Mouse (Mus musculus) lung, adult 2 months (tissue): ENCODE measurements around the gene Polg. TPM values are rescaled to one million over a fixed set of nuclear protein-coding genes. Genes with fewer than 3 reads are reported as not detected.

Experiments used
- DNase-seq: peaks from one replicate; pipeline ENCODE4 v3.0.0; 2022
- H3K4me1 ChIP-seq: fragments of 200-500 bp; 2 replicates; pipeline ENCODE4 v1.6.1; 2011; ENCODE audit warnings: low read length; ENCODE audit not compliant: control insufficient read depth, insufficient read depth
- H3K4me3 ChIP-seq: fragments of 200-500 bp; replicated peaks from 2 replicates; pipeline ENCODE3; 2011; ENCODE audit warnings: low read depth, mild to moderate bottlenecking, control low read depth, low read length; ENCODE audit errors: extremely low read depth
- CTCF ChIP-seq: fragments of 200-500 bp; IDR thresholded peaks from 2 replicates; pipeline ENCODE4 v1.5.1; 2011; ENCODE audit warnings: mild to moderate bottlenecking, low read length, control low read depth; ENCODE audit not compliant: insufficient read depth
- POLR2A ChIP-seq: fragments of 200-500 bp; IDR thresholded peaks from 2 replicates; pipeline ENCODE4 v1.6.1; 2011; ENCODE audit warnings: low read depth, mild to moderate bottlenecking, control low read depth, low read length, borderline replicate concordance; ENCODE audit errors: extremely low read depth
- WGBS: fragments of 180-500 bp; shearing (Covaris S2); methylation state at CpG from one replicate; pipeline ENCODE4 v1.1.7; 2018; 5-methylcytosine and 5-hydroxymethylcytosine counted together
- polyA plus RNA-seq: library from polyadenylated mRNA; depleted of rRNA; stranded (reverse); fragments of >200 nt; gene quantifications from 2 replicates; pipeline ENCODE4 v1.2.3, GENCODE M21; 2012; rRNA removed

The Polg gene
- 57.5 and 61.4 TPM in 2 replicates for polyA plus RNA-seq

DNA sequence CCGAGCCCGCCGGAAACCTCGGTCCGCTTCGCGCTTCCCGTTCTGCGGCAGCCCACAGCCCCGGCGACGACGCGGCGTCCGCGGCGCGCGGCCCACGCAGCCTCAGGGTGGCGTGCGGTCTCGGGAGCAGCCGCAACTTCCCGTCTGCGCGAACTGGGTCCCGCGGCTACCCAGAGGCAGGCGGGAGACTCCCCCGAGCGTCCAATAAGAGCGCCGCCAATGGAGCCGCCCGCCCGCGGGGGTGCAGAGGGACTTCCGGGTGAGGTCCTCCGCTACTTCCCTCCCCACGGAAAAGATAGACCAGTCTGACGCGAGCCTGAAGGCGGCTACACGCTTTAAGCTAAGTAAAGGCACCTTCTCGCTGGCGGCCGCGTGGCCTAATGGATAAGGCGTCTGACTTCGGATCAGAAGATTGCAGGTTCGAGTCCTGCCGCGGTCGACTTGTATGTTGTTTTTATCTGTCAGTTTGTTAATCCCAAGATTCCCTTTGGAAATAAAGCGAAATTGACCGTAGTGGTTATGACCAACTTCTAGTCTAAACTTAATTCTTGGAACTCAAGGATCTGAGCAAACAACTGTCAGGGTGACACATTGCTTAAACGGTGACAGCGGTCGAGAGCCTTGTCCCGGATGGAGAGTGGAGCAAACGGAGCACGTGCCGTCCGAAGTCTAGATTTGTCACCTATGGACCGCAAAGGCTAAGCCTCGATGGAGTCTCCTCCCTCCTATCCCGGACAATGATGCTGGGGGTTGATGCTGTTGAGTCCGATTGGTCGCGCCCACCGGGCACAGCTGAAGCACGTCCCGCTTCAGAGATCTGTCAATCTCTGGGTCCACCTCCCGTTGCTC, at the start of gene Polg:
Gene Polg, minus strand, starts transcription at position 310 of the 849 bp plus-strand sequence.
- H3K4me3 ChIP-seq = peak within 1 kb of the TSS; percentile 86
- under 1% methylated on average over 76 of the region's 76 CpGs for WGBS
- DNase-seq = peak; percentile 99
- TF ChIP-seq POLR2A = peak; percentile 78; the same call in 1 of the 2 replicates
- no peak for TF ChIP-seq CTCF
- peaks cover 4% of the 10 kb centered on the region; the same call in 1 of the 2 replicates for H3K4me1 ChIP-seq

DNA sequence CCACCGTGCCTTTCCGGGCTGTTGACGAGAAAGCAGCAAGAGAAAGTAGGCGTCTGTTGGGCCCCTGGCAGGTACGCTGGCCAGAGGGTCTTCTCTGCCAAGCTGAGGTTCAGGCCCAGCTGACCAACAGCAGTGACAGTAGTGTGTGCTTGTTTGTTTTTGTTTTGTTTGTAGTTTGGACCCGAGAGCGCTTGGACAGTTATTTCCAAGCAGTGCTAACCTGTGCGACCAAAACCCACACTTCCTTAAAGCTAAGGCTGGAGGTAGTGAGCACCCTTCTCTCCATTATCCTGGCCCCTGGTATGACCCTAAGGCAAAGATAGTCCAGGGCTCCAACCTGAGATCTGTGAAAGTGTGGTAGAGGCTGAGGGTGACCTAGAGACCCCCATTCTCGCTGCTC, 49.7 kb upstream of the Polg start:
- DNase-seq = no peak
- 49% methylated on average over 9 of the region's 9 CpGs for WGBS
- no peaks in the 10 kb centered on the region for H3K4me1 ChIP-seq
- no peak overlapping the region for H3K4me3 ChIP-seq
- TF ChIP-seq CTCF (no peak), POLR2A (no peak)

DNA sequence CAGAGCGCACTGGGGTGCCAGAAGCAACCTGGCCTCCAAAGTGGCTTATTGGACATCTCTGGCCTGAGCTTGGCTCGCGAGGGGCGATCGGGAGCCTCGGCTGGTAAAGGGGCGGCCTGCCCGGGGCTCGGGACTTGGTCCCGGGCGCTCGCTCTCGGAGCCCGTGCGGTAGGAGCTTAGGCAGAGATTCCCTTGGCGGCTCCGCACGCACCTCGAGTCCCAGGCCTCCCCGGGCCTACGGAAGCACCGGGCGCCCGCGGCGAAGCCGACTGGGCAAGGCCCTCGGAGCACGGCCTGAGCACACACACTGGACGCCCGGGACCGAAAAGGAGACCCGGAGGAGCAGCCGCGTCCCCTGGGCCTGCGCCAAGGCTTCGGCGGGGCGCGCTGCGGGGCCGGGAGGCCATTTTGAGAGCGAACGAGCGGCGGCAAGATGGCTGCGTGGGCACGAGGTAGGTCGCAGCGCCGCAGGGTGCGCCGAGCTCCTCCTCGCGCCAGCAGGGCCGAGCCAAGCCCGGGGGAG, 49.1 kb upstream of the Polg start:
- H3K4me3 ChIP-seq = no peak overlapping the region

DNA sequence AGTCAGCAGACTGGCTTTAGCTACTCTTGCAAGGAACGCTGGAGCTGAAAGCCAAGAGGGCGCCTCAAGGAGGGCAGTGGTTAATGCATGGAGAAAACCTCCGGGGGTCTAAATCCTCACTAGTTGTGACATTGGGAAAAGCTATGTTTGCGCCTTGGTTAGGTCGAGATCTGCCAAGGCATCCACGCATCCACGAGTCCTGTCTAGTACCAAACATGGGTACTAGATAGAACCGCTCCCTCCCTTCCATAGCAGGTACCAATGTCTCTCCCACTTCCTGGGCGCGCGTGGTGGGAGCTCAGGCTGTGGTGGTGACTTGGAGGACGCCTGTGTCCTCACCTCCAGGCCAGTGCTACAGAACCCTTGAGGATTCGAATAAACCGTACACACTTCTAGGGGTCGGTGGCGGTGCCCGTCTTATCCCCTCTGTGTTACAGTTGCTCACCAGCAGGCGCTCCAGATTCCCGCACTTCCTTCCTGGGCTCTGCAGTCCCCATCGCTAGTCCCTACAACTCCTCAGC, 48.3 kb upstream of the Polg start:
- H3K4me3 ChIP-seq = no peak overlapping the region
- no peaks in the 10 kb centered on the region for H3K4me1 ChIP-seq
- no peak for DNase-seq
- TF ChIP-seq CTCF = no peak
- no peak for TF ChIP-seq POLR2A
- 7% methylated on average over 20 of the region's 20 CpGs for WGBS

More for the DNA sequence above, 49.1 kb upstream of the Polg start:
- no peak for TF ChIP-seq CTCF
- no peak for TF ChIP-seq POLR2A
- H3K4me1 ChIP-seq = no peaks in the 10 kb centered on the region
- 5% methylated on average over 57 of the region's 57 CpGs for WGBS
- no peak for DNase-seq

DNA sequence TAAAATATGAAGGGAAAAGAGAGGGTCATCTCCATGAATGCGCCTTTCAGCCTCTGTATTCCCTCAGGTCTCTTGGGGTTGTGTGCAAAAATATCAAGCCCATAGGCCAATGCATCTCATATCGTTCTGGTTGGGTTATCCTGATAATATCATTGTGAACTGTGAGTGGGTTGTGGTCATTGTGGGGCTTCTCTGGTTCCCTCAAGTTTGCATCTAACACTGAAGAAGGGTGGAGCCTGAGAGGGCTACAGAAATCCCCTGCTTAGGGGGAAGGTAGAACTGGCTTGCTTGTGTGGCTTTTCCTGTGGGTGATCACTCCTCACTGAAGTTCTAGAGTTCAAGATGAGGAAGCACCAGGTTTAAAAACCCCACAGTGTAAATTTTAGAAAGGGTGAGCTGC, 47.3 kb upstream of the Polg start:
- no peak for DNase-seq
- TF ChIP-seq CTCF (no peak), POLR2A (no peak)
- no peak overlapping the region for H3K4me3 ChIP-seq
- WGBS = 9% methylated on average over 2 of the region's 2 CpGs
- no peaks in the 10 kb centered on the region for H3K4me1 ChIP-seq

DNA sequence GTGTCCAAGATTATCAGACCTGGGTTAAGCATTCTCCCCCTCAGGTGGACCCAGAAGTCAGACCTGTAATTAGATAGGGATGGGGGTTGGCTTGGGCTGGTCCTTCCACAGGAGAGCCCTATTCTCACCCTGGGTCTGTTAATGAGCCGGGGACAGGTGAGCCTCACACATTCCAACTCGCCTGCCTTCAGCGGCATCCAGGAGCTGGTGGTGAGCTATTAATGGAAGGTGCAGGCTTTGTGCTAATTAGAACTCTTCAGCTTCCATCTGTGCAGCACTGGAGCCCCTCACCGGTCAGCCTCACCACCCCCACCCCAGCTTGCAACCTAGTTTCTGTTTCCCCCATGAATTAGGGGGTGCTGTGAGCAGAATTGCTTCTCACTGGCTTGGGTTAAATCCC, 46.3 kb upstream of the Polg start:
- no peaks in the 10 kb centered on the region for H3K4me1 ChIP-seq
- no peak for TF ChIP-seq CTCF
- TF ChIP-seq POLR2A = no peak
- no peak overlapping the region for H3K4me3 ChIP-seq
- no peak for DNase-seq
- WGBS = 14% methylated on average over 4 of the region's 4 CpGs

DNA sequence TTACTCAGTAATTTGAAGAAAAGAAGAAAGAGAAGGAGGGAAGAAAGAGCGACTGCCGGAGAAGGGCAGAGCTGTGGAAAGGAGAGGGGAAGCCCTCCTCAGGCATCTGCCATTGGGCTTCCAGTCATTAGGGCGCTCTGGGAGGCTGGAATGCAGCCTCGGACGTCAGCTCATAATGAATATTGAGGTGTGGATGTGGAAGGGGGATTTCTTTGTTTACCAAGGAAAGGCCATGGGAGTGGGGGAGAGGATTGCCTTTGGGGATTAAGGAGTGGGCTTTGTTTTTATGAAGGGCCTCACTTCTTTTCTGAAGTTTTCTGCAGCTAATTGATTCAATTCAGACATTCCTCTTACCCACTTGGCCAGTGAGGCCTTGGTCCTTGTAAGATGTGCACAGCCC, 45.5 kb upstream of the Polg start:
- DNase-seq = no peak
- WGBS = 16% methylated on average over 5 of the region's 5 CpGs
- TF ChIP-seq CTCF (no peak), POLR2A (no peak)
- Histone ChIP-seq H3K4me1 (no peaks in the 10 kb centered on the region), H3K4me3 (no peak overlapping the region)

DNA sequence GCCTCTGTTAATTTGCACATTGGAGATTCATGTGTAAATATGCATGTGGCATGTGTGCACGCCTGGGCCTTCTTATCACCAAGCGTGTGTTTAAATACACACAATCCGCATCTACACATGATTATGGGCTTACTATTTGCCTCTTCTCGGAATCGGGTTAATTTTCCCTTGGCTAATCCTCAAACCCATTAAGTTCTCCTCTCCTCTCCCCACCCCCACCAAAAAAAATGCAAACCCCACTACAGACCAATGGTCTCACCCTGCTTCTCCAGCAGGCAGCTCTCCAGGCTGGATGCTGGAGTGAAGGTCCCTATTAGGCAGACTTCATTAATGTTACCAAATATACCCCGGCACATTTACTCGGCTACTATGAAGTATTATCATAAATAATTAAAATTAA, 45.0 kb upstream of the Polg start:
- Histone ChIP-seq H3K4me3 (no peak overlapping the region), H3K4me1 (no peaks in the 10 kb centered on the region)
- no peak for TF ChIP-seq POLR2A
- TF ChIP-seq CTCF = no peak
- DNase-seq = no peak
- WGBS = 31% methylated on average over 7 of the region's 7 CpGs

DNA sequence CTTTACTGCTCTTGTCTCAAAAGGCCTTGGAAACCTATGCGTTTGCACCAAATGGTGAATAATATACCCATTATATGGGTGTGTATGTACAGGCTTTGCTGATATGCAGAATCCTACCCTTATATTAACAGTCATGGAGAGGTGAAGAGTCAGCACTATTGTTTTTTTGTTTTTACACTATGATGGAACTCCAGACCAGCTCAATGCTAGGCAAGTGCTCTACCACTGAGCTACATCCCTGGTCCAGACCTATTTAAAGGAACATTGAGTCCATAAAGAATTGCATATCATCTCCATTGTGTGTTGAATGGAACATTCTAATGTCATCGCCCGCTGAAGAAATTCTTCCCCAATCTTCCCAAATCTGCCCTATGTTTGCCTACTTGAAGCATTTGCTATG, 44.5 kb upstream of the Polg start:
- WGBS = 35% methylated on average over 3 of the region's 3 CpGs
- no peak for DNase-seq
- TF ChIP-seq CTCF (no peak), POLR2A (no peak)
- no peak overlapping the region for H3K4me3 ChIP-seq
- no peaks in the 10 kb centered on the region for H3K4me1 ChIP-seq

DNA sequence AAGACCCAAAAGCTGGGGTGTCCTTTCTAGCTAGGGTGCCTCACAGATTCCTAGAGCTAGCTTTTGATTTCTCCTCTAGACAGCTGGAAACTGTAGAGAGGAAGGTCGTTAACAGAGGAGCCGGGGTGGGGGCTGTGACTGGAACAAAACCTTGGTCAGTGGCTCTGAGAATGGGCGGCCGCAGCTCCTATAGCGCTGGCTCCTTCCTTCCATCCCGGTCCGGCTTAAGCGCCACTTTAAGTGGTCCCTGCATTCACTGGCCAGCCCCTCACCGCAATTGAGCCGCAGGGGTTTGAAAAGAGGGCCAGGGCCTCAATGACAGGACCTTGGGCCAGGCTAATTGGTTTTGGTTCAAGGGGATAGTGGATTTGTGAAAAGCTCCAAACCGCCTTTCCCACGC, 43.5 kb upstream of the Polg start:
- Histone ChIP-seq H3K4me1 (no peaks in the 10 kb centered on the region; the same call in 1 of the 2 replicates), H3K4me3 (no peak overlapping the region)
- WGBS = 5% methylated on average over 12 of the region's 12 CpGs
- no peak for TF ChIP-seq POLR2A
- TF ChIP-seq CTCF = no peak
- DNase-seq = no peak
